Mouse (Mus musculus): ENCODE results near the gene 4931406P16Rik. TPM values are rescaled to one million over a fixed set of nuclear protein-coding genes. Genes with fewer than 3 reads are reported as not detected.
"Not testable (repeated sequence)": the region's sequence is repeated elsewhere in the genome, so short reads cannot be mapped to it uniquely, and the experiment has no call there.

4931406P16Rik gene
- 34.3 and 35.8 TPM in 2 replicates for polyA plus RNA-seq (2016; fragmentation: Nextera tagmentation; extraction: Ambion mirVana)

DNA sequence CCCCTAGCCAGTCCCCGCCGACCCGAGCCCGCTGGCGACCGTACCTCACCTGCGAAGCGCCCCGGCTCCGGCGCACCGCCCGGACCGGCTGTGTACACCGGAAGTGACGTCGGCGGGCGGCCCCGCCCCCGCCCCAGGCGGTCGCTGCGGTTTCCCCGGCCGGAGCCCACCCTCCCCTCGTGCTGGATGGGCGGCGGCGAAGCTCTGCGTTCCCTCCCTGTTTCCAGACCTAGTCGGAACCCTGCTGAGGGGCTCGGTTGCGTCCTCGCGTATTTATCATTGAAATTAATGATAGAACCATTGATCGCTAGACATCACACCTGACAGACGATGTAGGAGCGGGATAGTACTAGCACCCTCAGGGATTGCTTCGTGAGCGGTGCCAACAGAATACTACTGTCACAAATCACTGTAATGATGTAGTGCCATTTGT lies at the start of gene 4931406P16Rik:
Gene 4931406P16Rik (minus strand): TSS at position 109 of the 433 bp plus-strand sequence.
- peak within 1 kb of the TSS; percentile 91 for H3K27ac ChIP-seq
- H3K4me2 ChIP-seq (replicated peaks): peak within 1 kb of the TSS; percentile 75
- WGBS: under 1% methylated on average over 40 of the region's 41 CpGs
- no peaks in the 10 kb centered on the region for H3K27me3 ChIP-seq
- peak within 1 kb of the TSS; percentile 95 for H3K9ac ChIP-seq
- ATAC-seq (ENCODE audit: low FRiP score): peak; percentile 96
- H3K9me3 ChIP-seq (replicated peaks): no peaks in the 10 kb centered on the region
- H3K4me3 ChIP-seq: peak within 1 kb of the TSS; percentile 99
- H3K4me1 ChIP-seq: peaks cover 3% of the 10 kb centered on the region; the same call in 1 of the 2 replicates
- no peaks in the 10 kb centered on the region for H3K36me3 ChIP-seq

DNA sequence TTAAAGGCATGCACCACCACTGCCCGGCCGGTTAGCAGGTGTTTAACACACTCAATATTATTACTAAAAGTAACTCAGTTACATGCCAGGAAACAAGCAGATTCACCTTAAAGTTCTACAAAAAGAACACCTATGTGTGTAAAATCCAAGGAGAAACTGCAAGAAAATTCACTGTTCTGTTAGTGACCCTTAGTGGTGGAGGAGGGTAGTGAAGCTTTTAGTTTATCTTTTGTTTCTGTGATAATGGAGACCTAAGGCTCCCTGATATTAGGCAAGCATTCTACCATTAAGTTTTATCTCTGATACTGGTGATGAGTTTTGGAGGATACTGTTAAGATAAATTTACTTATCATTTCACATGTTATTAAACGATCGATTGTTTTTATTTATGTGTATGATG lies 42.3 kb upstream of the 4931406P16Rik start:
- no peak overlapping the region for H3K4me3 ChIP-seq
- WGBS: 91% methylated on average over 4 of the region's 4 CpGs
- H3K4me2 ChIP-seq (replicated peaks): no peak overlapping the region
- H3K27ac ChIP-seq: no peak overlapping the region
- H3K27me3 ChIP-seq: no peaks in the 10 kb centered on the region
- peaks cover 41% of the 10 kb centered on the region for H3K36me3 ChIP-seq
- no peaks in the 10 kb centered on the region for H3K4me1 ChIP-seq
- H3K9ac ChIP-seq: no peak overlapping the region
- ATAC-seq (ENCODE audit: low FRiP score): no peak
- no peaks in the 10 kb centered on the region for H3K9me3 ChIP-seq (replicated peaks)

DNA sequence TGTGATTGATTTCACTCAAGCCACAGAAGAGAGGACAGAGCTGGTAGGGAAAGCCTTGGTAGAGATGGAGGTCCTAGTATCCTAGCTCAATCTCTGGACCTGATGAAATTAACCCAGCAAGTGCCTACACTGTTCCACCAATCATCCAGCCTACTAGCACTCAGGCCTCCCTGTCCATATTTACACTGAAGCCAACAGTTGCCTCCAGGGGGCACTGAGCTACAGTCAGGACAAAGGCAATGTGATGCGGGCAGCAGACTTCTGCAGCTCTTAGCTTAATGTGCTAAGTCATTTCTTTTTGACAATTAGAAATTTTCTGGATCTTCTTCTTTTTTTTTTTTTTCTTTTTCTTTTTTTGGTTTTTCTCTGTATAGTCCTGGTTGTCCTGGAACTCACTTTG lies 38.6 kb upstream of the 4931406P16Rik start:
- no peak overlapping the region for H3K4me2 ChIP-seq (replicated peaks)
- 92% methylated on average over 1 of the region's 1 CpGs for WGBS
- no peak overlapping the region for H3K9ac ChIP-seq
- H3K27me3 ChIP-seq: no peaks in the 10 kb centered on the region
- no peaks in the 10 kb centered on the region for H3K4me1 ChIP-seq
- peaks cover 70% of the 10 kb centered on the region for H3K36me3 ChIP-seq
- H3K9me3 ChIP-seq (replicated peaks): no peaks in the 10 kb centered on the region
- H3K4me3 ChIP-seq: no peak overlapping the region
- H3K27ac ChIP-seq: no peak overlapping the region
- no peak for ATAC-seq (ENCODE audit: low FRiP score)

DNA sequence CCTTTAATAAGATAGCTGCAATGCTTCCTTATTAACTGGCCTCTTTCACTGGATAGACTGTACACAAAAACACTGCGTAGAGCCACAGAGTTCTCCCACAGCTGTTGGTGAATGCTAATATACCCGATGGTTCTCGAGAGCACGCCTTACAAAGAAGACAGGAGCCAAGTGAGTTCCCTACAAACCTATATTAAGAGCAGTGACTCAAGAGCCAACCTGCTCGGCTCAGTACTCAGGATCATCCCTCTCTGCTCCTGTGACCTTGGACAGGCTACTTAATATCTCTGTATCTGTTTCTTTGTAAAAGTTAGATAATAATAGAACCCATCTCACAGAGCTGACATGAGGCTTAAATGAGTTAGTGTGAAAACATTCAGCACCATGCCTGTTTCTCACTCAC lies 36.8 kb upstream of the 4931406P16Rik start:
- peaks cover 76% of the 10 kb centered on the region for H3K36me3 ChIP-seq
- H3K4me3 ChIP-seq: no peak overlapping the region
- no peak overlapping the region for H3K9ac ChIP-seq
- no peak overlapping the region for H3K27ac ChIP-seq
- H3K27me3 ChIP-seq: no peaks in the 10 kb centered on the region
- no peaks in the 10 kb centered on the region for H3K9me3 ChIP-seq (replicated peaks)
- no peak overlapping the region for H3K4me2 ChIP-seq (replicated peaks)
- H3K4me1 ChIP-seq: no peaks in the 10 kb centered on the region
- no peak for ATAC-seq (ENCODE audit: low FRiP score)
- 96% methylated on average over 5 of the region's 5 CpGs for WGBS

DNA sequence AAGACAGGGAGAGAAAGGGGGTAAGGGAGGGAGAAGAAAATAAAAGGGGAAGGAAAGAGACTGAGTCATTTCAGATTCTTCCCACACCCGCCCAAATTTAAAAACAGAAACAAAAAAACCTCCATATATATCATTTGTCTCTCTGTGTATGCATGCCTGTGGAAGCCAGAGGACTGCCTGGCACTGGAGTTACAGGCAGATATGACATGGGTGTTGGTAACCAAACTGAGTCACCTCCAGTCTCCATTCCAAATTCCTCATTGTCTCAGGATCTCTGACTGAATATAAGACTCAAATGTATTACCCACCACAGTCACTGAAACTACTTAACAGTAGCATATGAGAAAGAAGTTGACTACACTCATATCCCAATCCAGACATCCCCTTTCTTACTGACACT lies 34.7 kb upstream of the 4931406P16Rik start:
- Histone ChIP-seq H3K4me2 (replicated peaks) (no peak overlapping the region), H3K9me3 (replicated peaks) (no peaks in the 10 kb centered on the region), H3K4me1 (no peaks in the 10 kb centered on the region), H3K27ac (no peak overlapping the region), H3K9ac (no peak overlapping the region), H3K27me3 (no peaks in the 10 kb centered on the region), H3K4me3 (no peak overlapping the region), H3K36me3 (peaks cover 83% of the 10 kb centered on the region)
- ATAC-seq (ENCODE audit: low FRiP score): no peak
- WGBS: 93% methylated on average over 1 of the region's 1 CpGs

DNA sequence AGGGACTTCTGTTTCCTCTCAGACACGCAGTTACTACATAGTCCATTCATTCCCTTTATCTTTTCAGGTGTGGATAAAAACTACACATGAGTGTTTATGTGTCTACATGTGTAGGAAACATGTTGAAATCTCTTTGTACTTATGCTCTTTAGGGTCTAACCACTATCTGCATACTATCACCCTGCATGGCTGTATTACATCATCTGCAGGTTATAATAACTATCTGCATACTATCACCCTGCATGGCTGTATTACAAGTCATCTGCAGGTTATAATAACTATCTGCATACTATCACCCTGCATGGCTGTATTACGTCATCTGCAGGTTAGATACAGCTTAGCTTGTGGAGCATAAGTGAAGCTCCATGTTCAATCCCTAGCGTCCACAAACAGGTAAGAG lies 33.7 kb upstream of the 4931406P16Rik start:
- Histone ChIP-seq H3K9ac (no peak overlapping the region), H3K36me3 (peaks cover 84% of the 10 kb centered on the region), H3K27me3 (no peaks in the 10 kb centered on the region), H3K4me3 (no peak overlapping the region), H3K9me3 (replicated peaks) (no peaks in the 10 kb centered on the region), H3K4me1 (no peaks in the 10 kb centered on the region), H3K27ac (no peak overlapping the region), H3K4me2 (replicated peaks) (no peak overlapping the region)
- WGBS: 98% methylated on average over 3 of the region's 3 CpGs
- no peak for ATAC-seq (ENCODE audit: low FRiP score)

DNA sequence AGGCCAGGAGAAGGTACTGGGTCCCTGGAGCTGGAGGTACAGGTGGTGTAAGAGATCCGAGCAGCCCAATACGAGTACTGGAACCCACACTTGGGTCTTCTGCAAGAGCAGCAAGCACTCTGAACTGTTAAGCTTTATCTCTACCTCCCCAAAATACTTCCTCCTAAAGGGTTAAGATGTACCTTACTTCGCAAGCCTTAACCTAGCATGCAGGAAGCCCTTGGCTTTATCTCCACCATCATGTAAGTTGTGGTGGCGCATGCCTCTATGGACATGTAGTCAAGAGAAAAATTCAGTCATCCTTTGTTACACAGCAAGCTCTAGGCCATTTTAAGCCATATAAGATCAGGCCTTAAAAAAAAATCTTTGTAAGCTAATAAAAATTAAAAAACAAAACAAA lies 33.2 kb upstream of the 4931406P16Rik start:
- Histone ChIP-seq H3K27me3 (no peaks in the 10 kb centered on the region), H3K4me1 (no peaks in the 10 kb centered on the region), H3K4me3 (no peak overlapping the region), H3K9me3 (replicated peaks) (no peaks in the 10 kb centered on the region), H3K27ac (no peak overlapping the region), H3K36me3 (peaks cover 84% of the 10 kb centered on the region), H3K9ac (no peak overlapping the region), H3K4me2 (replicated peaks) (no peak overlapping the region)
- WGBS: 94% methylated on average over 4 of the region's 4 CpGs
- no peak for ATAC-seq (ENCODE audit: low FRiP score)

DNA sequence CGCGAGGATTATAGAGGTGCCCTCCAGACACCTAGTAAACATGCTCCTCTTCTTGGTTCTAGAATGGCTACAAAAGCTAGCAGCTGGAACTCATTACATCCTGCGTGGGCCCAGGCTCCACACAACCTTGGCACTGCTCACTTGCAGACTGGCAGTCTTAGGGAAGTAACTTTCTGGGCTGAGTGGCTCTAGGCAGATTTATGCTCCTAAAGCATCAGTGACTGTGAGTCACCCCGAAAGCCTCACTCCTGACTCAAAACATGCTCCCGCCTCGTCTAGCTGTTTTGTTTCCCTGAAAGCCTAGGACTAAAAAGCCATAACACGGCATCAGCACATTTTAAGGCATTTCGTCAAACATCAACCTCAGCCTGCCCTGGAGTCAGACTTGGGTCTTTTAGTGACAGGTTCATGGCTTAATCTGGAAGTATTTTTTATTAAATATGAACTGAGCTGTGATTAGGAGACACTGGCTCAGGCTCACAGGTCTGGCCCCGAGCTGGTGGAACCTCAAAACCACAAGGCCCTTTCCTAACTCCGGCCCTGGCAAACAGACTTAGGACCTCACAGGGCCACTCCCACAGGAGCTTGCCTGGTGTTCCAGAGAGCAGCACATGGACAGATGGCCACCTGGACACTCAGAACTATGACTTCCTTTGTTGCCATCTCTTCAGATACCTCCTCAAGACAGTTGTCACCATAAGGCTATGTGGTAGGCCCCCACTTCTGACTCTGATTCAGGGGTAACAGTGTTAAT lies 28.9 kb upstream of the 4931406P16Rik start:
- Histone ChIP-seq H3K36me3 (peaks cover 66% of the 10 kb centered on the region), H3K4me1 (no peaks in the 10 kb centered on the region), H3K9ac (no peak overlapping the region), H3K27me3 (no peaks in the 10 kb centered on the region), H3K27ac (no peak overlapping the region), H3K4me3 (no peak overlapping the region), H3K9me3 (replicated peaks) (no peaks in the 10 kb centered on the region), H3K4me2 (replicated peaks) (no peak overlapping the region)
- no peak for ATAC-seq (ENCODE audit: low FRiP score)
- 96% methylated on average over 10 of the region's 10 CpGs for WGBS

DNA sequence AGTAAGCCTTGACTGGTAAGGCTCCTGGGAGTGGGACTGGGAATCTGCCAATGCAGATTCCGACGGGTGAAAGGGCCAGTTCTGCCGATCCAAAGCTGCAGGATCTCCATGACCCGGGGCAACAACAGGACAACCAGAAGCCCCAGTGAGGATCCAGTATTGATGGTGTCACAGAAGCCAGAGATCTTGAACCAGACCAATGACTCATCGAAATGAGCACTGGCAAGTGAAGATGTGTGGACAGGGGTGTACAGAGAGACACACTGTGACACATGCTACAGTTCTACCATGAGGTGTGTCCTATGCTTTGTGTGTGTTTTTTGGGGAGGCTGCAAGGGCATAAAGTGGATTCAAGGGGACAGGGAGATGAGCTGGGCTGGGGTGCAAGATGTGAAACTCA lies 27.5 kb upstream of the 4931406P16Rik start:
- Histone ChIP-seq H3K4me3 (no peak overlapping the region), H3K27me3 (no peaks in the 10 kb centered on the region), H3K36me3 (peaks cover 59% of the 10 kb centered on the region), H3K9ac (no peak overlapping the region), H3K4me1 (no peaks in the 10 kb centered on the region), H3K9me3 (replicated peaks) (no peaks in the 10 kb centered on the region), H3K4me2 (replicated peaks) (no peak overlapping the region), H3K27ac (no peak overlapping the region)
- WGBS: 88% methylated on average over 5 of the region's 5 CpGs
- no peak for ATAC-seq (ENCODE audit: low FRiP score)

DNA sequence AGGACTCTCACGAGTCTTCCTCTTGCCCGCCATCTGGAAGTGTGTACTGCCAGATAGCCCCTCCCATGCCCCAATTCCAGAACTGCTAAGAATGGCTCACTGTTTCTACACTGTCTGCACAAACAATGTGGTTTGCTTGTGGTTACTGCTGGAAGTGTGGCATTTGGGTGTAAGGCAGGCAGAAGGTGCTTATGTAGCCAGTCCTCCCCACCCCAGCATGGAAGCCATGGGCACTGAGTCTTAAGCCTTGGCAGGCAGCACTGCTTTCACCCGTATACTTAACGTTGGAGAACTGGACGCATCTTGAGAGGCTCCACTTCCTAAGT lies 25.8 kb upstream of the 4931406P16Rik start:
- no peaks in the 10 kb centered on the region for H3K27me3 ChIP-seq
- H3K27ac ChIP-seq: no peak overlapping the region
- 81% methylated on average over 5 of the region's 5 CpGs for WGBS
- no peak overlapping the region for H3K9ac ChIP-seq
- H3K4me3 ChIP-seq: no peak overlapping the region
- H3K9me3 ChIP-seq (replicated peaks): no peaks in the 10 kb centered on the region
- ATAC-seq (ENCODE audit: low FRiP score): no peak
- H3K4me1 ChIP-seq: no peaks in the 10 kb centered on the region
- H3K36me3 ChIP-seq: peaks cover 48% of the 10 kb centered on the region
- H3K4me2 ChIP-seq (replicated peaks): no peak overlapping the region

DNA sequence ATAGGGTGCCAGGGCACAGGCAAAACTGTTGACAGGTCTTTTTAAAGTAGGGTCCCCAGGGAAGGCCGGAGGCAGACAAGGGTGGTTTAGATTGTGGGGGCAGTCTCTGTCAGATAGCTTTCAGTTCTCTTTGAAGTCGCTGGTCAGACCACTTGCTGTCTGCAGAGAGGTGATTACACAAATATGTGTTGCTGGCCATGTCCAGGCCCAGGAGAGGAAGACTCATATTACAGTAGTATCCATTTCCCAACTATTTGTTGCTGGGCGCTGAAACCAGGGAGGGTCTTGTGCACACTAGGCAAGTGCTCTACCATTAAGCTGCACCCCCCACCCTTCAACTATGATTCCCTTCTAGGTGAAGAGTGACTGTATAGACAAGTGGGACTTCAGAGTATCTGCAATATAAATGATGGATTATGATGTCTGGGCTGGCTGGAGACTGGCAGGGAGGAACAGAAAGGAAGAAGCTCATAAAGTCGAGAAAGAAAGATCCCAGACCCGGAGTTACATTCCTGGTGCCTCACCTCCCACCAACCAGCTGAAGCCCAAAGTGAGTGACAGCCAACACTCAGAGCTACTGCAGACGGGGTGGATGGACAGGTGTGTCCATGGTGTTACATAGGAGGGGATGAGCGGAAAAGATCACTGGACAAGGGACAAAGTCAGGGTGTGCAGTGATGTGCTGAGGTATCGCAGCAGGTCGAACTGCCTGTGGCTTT lies 25.3 kb upstream of the 4931406P16Rik start:
- Histone ChIP-seq H3K4me1 (no peaks in the 10 kb centered on the region), H3K4me2 (replicated peaks) (no peak overlapping the region), H3K4me3 (no peak overlapping the region), H3K9ac (no peak overlapping the region), H3K27ac (peak overlapping the region; percentile 12; the same call in 1 of the 2 replicates), H3K9me3 (replicated peaks) (no peaks in the 10 kb centered on the region), H3K27me3 (no peaks in the 10 kb centered on the region), H3K36me3 (peaks cover 43% of the 10 kb centered on the region)
- WGBS: 70% methylated on average over 9 of the region's 9 CpGs
- ATAC-seq (ENCODE audit: low FRiP score): no peak

DNA sequence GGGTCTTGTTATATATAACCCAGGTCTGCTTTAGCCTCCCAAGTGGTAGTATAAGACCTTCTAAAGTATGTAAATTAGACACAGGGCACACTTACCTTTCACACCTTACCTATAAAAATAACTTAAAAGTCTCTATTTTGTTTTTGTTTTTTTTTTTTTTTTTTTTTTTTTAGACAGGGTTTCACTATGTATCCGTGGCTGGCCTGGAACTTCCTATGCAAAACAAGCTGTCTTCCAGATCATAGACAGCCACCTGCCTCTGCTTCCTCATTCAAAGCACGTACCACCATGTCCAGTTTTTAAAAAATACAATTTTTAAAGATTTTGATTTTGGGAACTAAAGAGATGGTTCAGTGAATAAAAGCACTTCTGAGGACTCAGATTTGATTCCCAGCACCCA lies 23.9 kb upstream of the 4931406P16Rik start:
- Histone ChIP-seq H3K4me2 (replicated peaks) (no peak overlapping the region), H3K36me3 (peaks cover 30% of the 10 kb centered on the region), H3K4me1 (no peaks in the 10 kb centered on the region), H3K9ac (no peak overlapping the region), H3K27ac (no peak overlapping the region), H3K27me3 (no peaks in the 10 kb centered on the region), H3K9me3 (replicated peaks) (no peaks in the 10 kb centered on the region), H3K4me3 (no peak overlapping the region)
- ATAC-seq (ENCODE audit: low FRiP score): no peak
- 89% methylated on average over 2 of the region's 2 CpGs for WGBS

DNA sequence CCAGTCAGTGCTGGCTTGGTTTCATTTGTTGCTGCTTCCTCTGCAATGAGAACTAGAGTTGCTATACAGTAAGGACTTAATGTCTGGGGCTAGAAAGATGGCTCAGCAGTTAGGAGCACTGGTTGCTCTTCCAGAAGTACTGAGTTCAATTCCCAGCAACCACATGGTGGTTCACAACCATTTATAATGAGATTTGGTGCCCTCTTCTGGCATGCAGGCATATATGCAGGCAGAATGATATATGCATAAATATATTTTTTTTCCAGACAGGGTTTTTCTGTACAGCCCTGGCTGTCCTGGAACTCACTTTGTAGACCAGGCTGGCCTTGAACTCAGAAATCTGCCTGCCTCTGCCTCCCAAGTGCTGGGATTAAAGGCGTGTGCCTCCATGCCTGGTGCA lies 23.2 kb upstream of the 4931406P16Rik start:
- peaks cover 23% of the 10 kb centered on the region for H3K36me3 ChIP-seq
- not testable (repeated sequence) for H3K9ac ChIP-seq; H3K4me2 ChIP-seq (replicated peaks); H3K27ac ChIP-seq; H3K4me1 ChIP-seq; H3K9me3 ChIP-seq (replicated peaks); ATAC-seq (ENCODE audit: low FRiP score); H3K27me3 ChIP-seq; H3K4me3 ChIP-seq
- 94% methylated on average over 1 of the region's 1 CpGs for WGBS
